Mouse (Mus musculus): ENCODE results near the gene Nup62. TPM values are rescaled to one million over a fixed set of nuclear protein-coding genes. Genes with fewer than 3 reads are reported as not detected.
"Not testable (repeated sequence)": the region's sequence is repeated elsewhere in the genome, so short reads cannot be mapped to it uniquely, and the experiment has no call there.

Gene Nup62
- polyA plus RNA-seq, 1 experiment from 2014 or later = 52.3 TPM

- Histone ChIP-seq H3K4me2 (replicated peaks) (peak overlapping the region; percentile 73), H3K4me3 (peak overlapping the region; percentile 82), H3K9ac (replicated peaks) (peak overlapping the region; percentile 96), H3K9me3 (no peaks in the 10 kb centered on the region), H3K4me1 (peaks cover 49% of the 10 kb centered on the region), H3K36me3 (peaks cover 16% of the 10 kb centered on the region), H3K27ac (replicated peaks) (peak overlapping the region; percentile 99), H3K27me3 (no peaks in the 10 kb centered on the region)
- peak; percentile 23 for ATAC-seq (replicated peaks)
- WGBS = under 1% methylated on average over 104 of the region's 108 CpGs
Observed at GRCm38 (mm10) chr7:44868919-44869696, 53.2 kb downstream of the Nup62 start.

GRCm38 (mm10) chr7:44869697-44870528, 54.0 kb downstream of the Nup62 start, which contains the start of gene Ptov1:
Gene Ptov1 (minus strand): TSS chr7:44869788.
- Histone ChIP-seq H3K27me3 (no peaks in the 10 kb centered on the region), H3K27ac (replicated peaks) (peak within 1 kb of the TSS; percentile 99), H3K4me3 (peak within 1 kb of the TSS; percentile 82), H3K36me3 (peaks cover 8% of the 10 kb centered on the region), H3K4me1 (peaks cover 44% of the 10 kb centered on the region), H3K4me2 (replicated peaks) (peak within 1 kb of the TSS; percentile 73), H3K9ac (replicated peaks) (peak within 1 kb of the TSS; percentile 96), H3K9me3 (no peaks in the 10 kb centered on the region)
- ATAC-seq (replicated peaks) = peak; percentile 96
- WGBS = 8% methylated on average over 29 of the region's 29 CpGs

GRCm38 (mm10) chr7:44870614-44871013, 54.7 kb downstream of the Nup62 start:
- WGBS = 76% methylated on average over 6 of the region's 6 CpGs
- Histone ChIP-seq H3K4me2 (replicated peaks) (peak overlapping the region; percentile 73), H3K4me3 (peak overlapping the region; percentile 82; the same call in 1 of the 2 replicates), H3K4me1 (peaks cover 37% of the 10 kb centered on the region), H3K36me3 (0 out of 2 replicates have a peak, but pooled peaks cover 1% of the 10 kb centered on the region), H3K9me3 (no peaks in the 10 kb centered on the region), H3K9ac (replicated peaks) (peak overlapping the region; percentile 96), H3K27ac (replicated peaks) (peak overlapping the region; percentile 99), H3K27me3 (no peaks in the 10 kb centered on the region)
- ATAC-seq (replicated peaks) = no peak

- H3K4me2 ChIP-seq (replicated peaks) = no peak overlapping the region
- WGBS = 10% methylated on average over 1 of the region's 1 CpGs
- no peaks in the 10 kb centered on the region for H3K27me3 ChIP-seq
- H3K4me1 ChIP-seq = peaks cover 31% of the 10 kb centered on the region
- peaks cover 1% of the 10 kb centered on the region for H3K36me3 ChIP-seq
- no peaks in the 10 kb centered on the region for H3K9me3 ChIP-seq
- H3K4me3 ChIP-seq = no peak overlapping the region
- no peak for ATAC-seq (replicated peaks)
- H3K9ac ChIP-seq (replicated peaks) = no peak overlapping the region
- no peak overlapping the region for H3K27ac ChIP-seq (replicated peaks)
Observed at GRCm38 (mm10) chr7:44871181-44871580, 55.3 kb downstream of the Nup62 start.

- H3K27ac ChIP-seq (replicated peaks); H3K9ac ChIP-seq (replicated peaks); ATAC-seq (replicated peaks); H3K4me2 ChIP-seq (replicated peaks); H3K36me3 ChIP-seq; H3K9me3 ChIP-seq; H3K27me3 ChIP-seq; H3K4me3 ChIP-seq: not testable (repeated sequence)
- WGBS = 91% methylated on average over 2 of the region's 2 CpGs
- H3K4me1 ChIP-seq = peaks cover 25% of the 10 kb centered on the region
Observed at GRCm38 (mm10) chr7:44871774-44872173, 55.9 kb downstream of the Nup62 start.

GRCm38 (mm10) chr7:44877833-44878232, 61.9 kb downstream of the Nup62 start:
- H3K9me3 ChIP-seq = no peaks in the 10 kb centered on the region
- WGBS = 87% methylated on average over 14 of the region's 14 CpGs
- H3K27ac ChIP-seq (replicated peaks) = no peak overlapping the region
- peaks cover 65% of the 10 kb centered on the region for H3K36me3 ChIP-seq
- H3K4me3 ChIP-seq = no peak overlapping the region
- no peak overlapping the region for H3K9ac ChIP-seq (replicated peaks)
- ATAC-seq (replicated peaks) = no peak
- no peaks in the 10 kb centered on the region for H3K27me3 ChIP-seq
- H3K4me2 ChIP-seq (replicated peaks) = no peak overlapping the region
- no peaks in the 10 kb centered on the region for H3K4me1 ChIP-seq

MicroRNAs within 50 kb of the gene (microRNA counts, 519-probe panel; counts per million panel counts)
- not detected for microRNA mmu-miR-707

Small RNAs within 50 kb of the gene (microRNA-seq; reads per million reads assigned to microRNA genes)
- gene Mir707 = not detected

Other genes starting within 250 kb of the Nup62 start
- gene Napsa, start 243.7 kb upstream of the Nup62 start, polyA plus RNA-seq (2015; fragmentation: Nextera tagmentation; extraction: Ambion mirVana) = 1.0 and 1.6 TPM in 2 replicates
- gene Kcnc3, start 225.4 kb upstream of the Nup62 start, polyA plus RNA-seq (2015; fragmentation: Nextera tagmentation; extraction: Ambion mirVana) = 2.6 and 3.3 TPM in 2 replicates
- gene Myh14, start 145.2 kb upstream of the Nup62 start, polyA plus RNA-seq (2015; fragmentation: Nextera tagmentation; extraction: Ambion mirVana) = 1.3 and 1.5 TPM in 2 replicates
- gene Izumo2, start 107.3 kb upstream of the Nup62 start, polyA plus RNA-seq (2015; fragmentation: Nextera tagmentation; extraction: Ambion mirVana) = not detected in 2 replicates
- 36.2 and 37.2 TPM in 2 replicates for gene Vrk3, start 67.7 kb upstream of the Nup62 start, polyA plus RNA-seq (2015; fragmentation: Nextera tagmentation; extraction: Ambion mirVana)
- gene Zfp473, start 65.0 kb upstream of the Nup62 start, polyA plus RNA-seq (2015; fragmentation: Nextera tagmentation; extraction: Ambion mirVana) = 1.1 and 1.2 TPM in 2 replicates
- gene Il4i1, start 299 bp downstream of the Nup62 start, polyA plus RNA-seq (2015; fragmentation: Nextera tagmentation; extraction: Ambion mirVana) = 1.8 and 2.3 TPM in 2 replicates
- gene Atf5, start 570 bp downstream of the Nup62 start, polyA plus RNA-seq (2015; fragmentation: Nextera tagmentation; extraction: Ambion mirVana) = 4.6 and 5.0 TPM in 2 replicates
- gene Akt1s1, start 32.9 kb downstream of the Nup62 start, polyA plus RNA-seq (2015; fragmentation: Nextera tagmentation; extraction: Ambion mirVana) = 118 and 120 TPM in 2 replicates
- gene Tbc1d17, start 33.0 kb downstream of the Nup62 start, polyA plus RNA-seq (2015; fragmentation: Nextera tagmentation; extraction: Ambion mirVana) = 119 and 120 TPM in 2 replicates
- gene Pnkp, start 41.1 kb downstream of the Nup62 start, polyA plus RNA-seq (2015; fragmentation: Nextera tagmentation; extraction: Ambion mirVana) = 32.1 and 35.3 TPM in 2 replicates
- 583 and 618 TPM in 2 replicates for gene Ptov1, start 53.7 kb downstream of the Nup62 start, polyA plus RNA-seq (2015; fragmentation: Nextera tagmentation; extraction: Ambion mirVana)
- gene Med25, start 76.6 kb downstream of the Nup62 start, polyA plus RNA-seq (2015; fragmentation: Nextera tagmentation; extraction: Ambion mirVana) = 164 and 166 TPM in 2 replicates
- 20.6 and 22.1 TPM in 2 replicates for gene Fuz, start 80.0 kb downstream of the Nup62 start, polyA plus RNA-seq (2015; fragmentation: Nextera tagmentation; extraction: Ambion mirVana)
- 105 and 107 TPM in 2 replicates for gene Ap2a1, start 113.4 kb downstream of the Nup62 start, polyA plus RNA-seq (2015; fragmentation: Nextera tagmentation; extraction: Ambion mirVana)
- not detected in 2 replicates for gene Tsks, start 127.1 kb downstream of the Nup62 start, polyA plus RNA-seq (2015; fragmentation: Nextera tagmentation; extraction: Ambion mirVana)
- gene Cpt1c, start 158.8 kb downstream of the Nup62 start, polyA plus RNA-seq (2015; fragmentation: Nextera tagmentation; extraction: Ambion mirVana) = 48.2 and 51.6 TPM in 2 replicates
- gene Prmt1, start 170.5 kb downstream of the Nup62 start, polyA plus RNA-seq (2015; fragmentation: Nextera tagmentation; extraction: Ambion mirVana) = 703 and 728 TPM in 2 replicates
- 62.6 and 66.6 TPM in 2 replicates for gene Irf3, start 181.6 kb downstream of the Nup62 start, polyA plus RNA-seq (2015; fragmentation: Nextera tagmentation; extraction: Ambion mirVana)
- gene Bcl2l12, start 182.6 kb downstream of the Nup62 start, polyA plus RNA-seq (2015; fragmentation: Nextera tagmentation; extraction: Ambion mirVana) = 19.2 and 21.8 TPM in 2 replicates
- gene Scaf1, start 200.3 kb downstream of the Nup62 start, polyA plus RNA-seq (2015; fragmentation: Nextera tagmentation; extraction: Ambion mirVana) = 42.8 and 47.1 TPM in 2 replicates
- 10.4 and 11.5 TPM in 2 replicates for gene Rras, start 201.9 kb downstream of the Nup62 start, polyA plus RNA-seq (2015; fragmentation: Nextera tagmentation; extraction: Ambion mirVana)
- gene Prr12, start 236.8 kb downstream of the Nup62 start, polyA plus RNA-seq (2015; fragmentation: Nextera tagmentation; extraction: Ambion mirVana) = 16.0 and 16.1 TPM in 2 replicates
- gene Nosip, start 246.3 kb downstream of the Nup62 start, polyA plus RNA-seq (2015; fragmentation: Nextera tagmentation; extraction: Ambion mirVana) = 62.4 and 63.9 TPM in 2 replicates
- gene Prrg2, start 246.6 kb downstream of the Nup62 start, polyA plus RNA-seq (2015; fragmentation: Nextera tagmentation; extraction: Ambion mirVana) = 12.6 and 15.3 TPM in 2 replicates